Mouse (Mus musculus) limb, embryonic 15.5 days (tissue): Measurements from ENCODE around the gene Clca2. TPM values are rescaled to one million over a fixed set of nuclear protein-coding genes. Genes with fewer than 3 reads are reported as not detected.
"Not testable (repeated sequence)": the region's sequence is repeated elsewhere in the genome, so short reads cannot be mapped to it uniquely, and the experiment has no call there.

ENCODE experiments used
- ATAC-seq: fragments of 200-750 bp; cut with Nextera tagmentation; 2 replicates; pipeline ENCODE4 v1.8.0; 2017; ENCODE audit warnings: low read depth, moderate TSS enrichment; ENCODE audit not compliant: insufficient number of reproducible peaks, low FRiP score, low TSS enrichment
- H3K27ac ChIP-seq: fragments of 300-500 bp; sonication (generic); 2 replicates; pipeline ENCODE4 v1.5.1; 2015; ENCODE audit warnings: moderate library complexity, mild to moderate bottlenecking, inconsistent platforms
- H3K27me3 ChIP-seq: fragments of 300-500 bp; sonication (generic); 2 replicates; pipeline ENCODE4 v1.6.1; 2015; ENCODE audit warnings: inconsistent platforms
- H3K36me3 ChIP-seq: fragments of 300-500 bp; sonication (generic); 2 replicates; pipeline ENCODE4 v1.6.1; 2015; ENCODE audit warnings: inconsistent platforms
- H3K4me1 ChIP-seq: fragments of 300-500 bp; sonication (generic); 2 replicates; pipeline ENCODE4 v1.6.1; 2015; ENCODE audit warnings: inconsistent platforms
- H3K4me2 ChIP-seq: fragments of 300-500 bp; sonication (generic); 2 replicates; pipeline ENCODE4 v1.6.1; 2015; ENCODE audit warnings: mild to moderate bottlenecking, inconsistent platforms
- H3K4me3 ChIP-seq: fragments of 300-500 bp; sonication (generic); 2 replicates; pipeline ENCODE4 v1.5.1; 2015; ENCODE audit warnings: mild to moderate bottlenecking, inconsistent platforms
- H3K9ac ChIP-seq: fragments of 300-500 bp; sonication (generic); 2 replicates; pipeline ENCODE4 v1.6.1; 2015; ENCODE audit warnings: inconsistent platforms
- H3K9me3 ChIP-seq: fragments of 300-500 bp; sonication (generic); 2 replicates; pipeline ENCODE4 v1.6.1; 2016; ENCODE audit warnings: inconsistent platforms
- WGBS: fragments of 180-500 bp; shearing (Covaris S2); methylation state at CpG from one replicate; pipeline ENCODE4 v1.1.7; 2015; 5-methylcytosine and 5-hydroxymethylcytosine counted together
- polyA plus RNA-seq: library from polyadenylated mRNA; unstranded; fragments of >200 nt; fragmentation: Nextera tagmentation; extraction: Ambion mirVana; gene quantifications from 2 replicates; pipeline ENCODE4 v1.2.1, GENCODE M21; 2015

Gene Clca2
- polyA plus RNA-seq, 1 experiment from 2014 or later, result 1.7 TPM

- no peaks in the 10 kb centered on the region for H3K4me1 ChIP-seq
- 76% methylated on average over 8 of the region's 8 CpGs for WGBS
- no peaks in the 10 kb centered on the region for H3K27me3 ChIP-seq
- H3K9me3 ChIP-seq, result no peaks in the 10 kb centered on the region
- no peak overlapping the region for H3K27ac ChIP-seq
- no peak overlapping the region for H3K4me2 ChIP-seq
- no peak for ATAC-seq
- no peaks in the 10 kb centered on the region for H3K36me3 ChIP-seq
- H3K4me3 ChIP-seq, result no peak overlapping the region
- no peak overlapping the region for H3K9ac ChIP-seq
These were observed 18.3 kb downstream of the Clca2 start for GRCm38 (mm10) chr3:145080904-145081303.

- Histone ChIP-seq H3K27me3 (no peaks in the 10 kb centered on the region), H3K27ac (no peak overlapping the region), H3K9me3 (no peaks in the 10 kb centered on the region), H3K36me3 (no peaks in the 10 kb centered on the region), H3K4me3 (no peak overlapping the region), H3K4me1 (no peaks in the 10 kb centered on the region), H3K4me2 (no peak overlapping the region), H3K9ac (no peak overlapping the region)
- no peak for ATAC-seq
- 87% methylated on average over 6 of the region's 6 CpGs for WGBS
These were observed 20.8 kb downstream of the Clca2 start for GRCm38 (mm10) chr3:145078405-145078804.

- 93% methylated on average over 3 of the region's 3 CpGs for WGBS
- H3K4me1 ChIP-seq, result no peaks in the 10 kb centered on the region
- no peak for ATAC-seq
- no peak overlapping the region for H3K4me3 ChIP-seq
- H3K9me3 ChIP-seq, result no peaks in the 10 kb centered on the region
- H3K9ac ChIP-seq, result no peak overlapping the region
- H3K27ac ChIP-seq, result no peak overlapping the region
- H3K36me3 ChIP-seq, result no peaks in the 10 kb centered on the region
- no peaks in the 10 kb centered on the region for H3K27me3 ChIP-seq
- no peak overlapping the region for H3K4me2 ChIP-seq
These were observed 26.9 kb downstream of the Clca2 start for GRCm38 (mm10) chr3:145072339-145072738.

- H3K27me3 ChIP-seq, result no peaks in the 10 kb centered on the region
- no peaks in the 10 kb centered on the region for H3K9me3 ChIP-seq
- no peak overlapping the region for H3K9ac ChIP-seq
- no peaks in the 10 kb centered on the region for H3K4me1 ChIP-seq
- ATAC-seq, result no peak
- H3K36me3 ChIP-seq, result no peaks in the 10 kb centered on the region
- WGBS, result 79% methylated on average over 4 of the region's 4 CpGs
- no peak overlapping the region for H3K4me2 ChIP-seq
- no peak overlapping the region for H3K4me3 ChIP-seq
- no peak overlapping the region for H3K27ac ChIP-seq
These were observed 30.3 kb downstream of the Clca2 start for GRCm38 (mm10) chr3:145068964-145069363.

GRCm38 (mm10) chr3:145055138-145055537 lies 44.1 kb downstream of the Clca2 start:
- not testable (repeated sequence) for ATAC-seq, H3K4me3 ChIP-seq, H3K4me2 ChIP-seq, H3K9me3 ChIP-seq, H3K36me3 ChIP-seq, H3K27me3 ChIP-seq, H3K27ac ChIP-seq, H3K4me1 ChIP-seq, H3K9ac ChIP-seq
- 90% methylated on average over 3 of the region's 3 CpGs for WGBS

GRCm38 (mm10) chr3:145049820-145050219 lies 49.4 kb downstream of the Clca2 start:
- WGBS, result 60% methylated on average over 3 of the region's 3 CpGs
- Histone ChIP-seq H3K27me3 (no peaks in the 10 kb centered on the region), H3K4me3 (no peak overlapping the region), H3K4me2 (no peak overlapping the region), H3K4me1 (no peaks in the 10 kb centered on the region), H3K36me3 (no peaks in the 10 kb centered on the region), H3K9ac (no peak overlapping the region), H3K27ac (no peak overlapping the region), H3K9me3 (no peaks in the 10 kb centered on the region)
- ATAC-seq, result no peak

GRCm38 (mm10) chr3:145038813-145039212 lies 60.4 kb downstream of the Clca2 start:
- no peaks in the 10 kb centered on the region for H3K9me3 ChIP-seq
- 40% methylated on average over 3 of the region's 3 CpGs for WGBS
- no peaks in the 10 kb centered on the region for H3K4me1 ChIP-seq
- H3K9ac ChIP-seq, result no peak overlapping the region
- ATAC-seq, result no peak
- H3K27me3 ChIP-seq, result no peaks in the 10 kb centered on the region
- no peaks in the 10 kb centered on the region for H3K36me3 ChIP-seq
- no peak overlapping the region for H3K4me2 ChIP-seq
- H3K27ac ChIP-seq, result no peak overlapping the region
- no peak overlapping the region for H3K4me3 ChIP-seq

- Histone ChIP-seq H3K9ac (no peak within 1 kb of the TSS), H3K4me2 (no peak within 1 kb of the TSS), H3K27me3 (no peaks in the 10 kb centered on the region), H3K27ac (no peak within 1 kb of the TSS), H3K9me3 (no peaks in the 10 kb centered on the region), H3K4me1 (no peaks in the 10 kb centered on the region), H3K4me3 (no peak within 1 kb of the TSS), H3K36me3 (no peaks in the 10 kb centered on the region)
- ATAC-seq, result no peak
These were observed 66.6 kb downstream of the Clca2 start, which contains the start of gene Clca1 for GRCm38 (mm10) chr3:145032676-145033075. Clca1 (minus strand) TSS chr3:145032776.

- WGBS, result 59% methylated on average over 3 of the region's 3 CpGs
- Histone ChIP-seq H3K4me2 (no peak overlapping the region), H3K27ac (no peak overlapping the region), H3K27me3 (no peaks in the 10 kb centered on the region), H3K9ac (no peak overlapping the region), H3K9me3 (no peaks in the 10 kb centered on the region), H3K4me1 (no peaks in the 10 kb centered on the region), H3K4me3 (no peak overlapping the region), H3K36me3 (no peaks in the 10 kb centered on the region)
- no peak for ATAC-seq
These were observed 71.2 kb downstream of the Clca2 start for GRCm38 (mm10) chr3:145028036-145028435.

- 26% methylated on average over 3 of the region's 3 CpGs for WGBS
- Histone ChIP-seq H3K4me2 (no peak overlapping the region), H3K36me3 (no peaks in the 10 kb centered on the region), H3K4me3 (no peak overlapping the region), H3K27me3 (no peaks in the 10 kb centered on the region), H3K4me1 (no peaks in the 10 kb centered on the region), H3K9me3 (no peaks in the 10 kb centered on the region), H3K27ac (no peak overlapping the region), H3K9ac (no peak overlapping the region)
- no peak for ATAC-seq
These were observed 72.5 kb downstream of the Clca2 start for GRCm38 (mm10) chr3:145026750-145027149.

Other genes starting within 250 kb of the Clca2 start
- not detected in 2 replicates for gene Clca4b, start 166.9 kb downstream of the Clca2 start, polyA plus RNA-seq
- 0.05 TPM in 1 of 2 replicates, not detected in the other for gene Clca4a, start 124.4 kb downstream of the Clca2 start, polyA plus RNA-seq
- gene Clca1, start 66.7 kb downstream of the Clca2 start, polyA plus RNA-seq, result 0.33 TPM in 1 of 2 replicates, not detected in the other
- gene Odf2l, start 19.1 kb upstream of the Clca2 start, polyA plus RNA-seq, result 12.1 and 13.1 TPM in 2 replicates
- 11.0 and 11.5 TPM in 2 replicates for gene Col24a1, start 193.0 kb upstream of the Clca2 start, polyA plus RNA-seq